Mouse (Mus musculus) forebrain, postnatal 0 days (tissue): ENCODE data around the gene Tbcb. TPM values are rescaled to one million over a fixed set of nuclear protein-coding genes. Genes with fewer than 3 reads are reported as not detected.
A peak's percentile ranks its signal among the peaks of the same experiment; 100 is the strongest.

Source experiments
- ATAC-seq: fragments of 200-750 bp; cut with Nextera tagmentation; 2 replicates; pipeline ENCODE4 v1.8.0; 2017; ENCODE audit warnings: mild to moderate bottlenecking, moderate library complexity
- DNase-seq: peaks from one replicate; pipeline ENCODE4 v3.0.0-alpha.2; 2015
- H3K27ac ChIP-seq: fragments of 300-500 bp; sonication (generic); 2 replicates; pipeline ENCODE4 v1.5.1; 2014; ENCODE audit warnings: low read depth, mild to moderate bottlenecking, antibody characterized with exemption, low read length, moderate library complexity, mixed read lengths
- H3K27me3 ChIP-seq: fragments of 300-500 bp; sonication (generic); 2 replicates; pipeline ENCODE4 v1.6.1; 2014; ENCODE audit warnings: mild to moderate bottlenecking, low read length, mixed read lengths; ENCODE audit not compliant: insufficient read depth
- H3K36me3 ChIP-seq: fragments of 300-500 bp; sonication (generic); 2 replicates; pipeline ENCODE4 v1.6.1; 2014; ENCODE audit warnings: mild to moderate bottlenecking, moderate library complexity; ENCODE audit not compliant: insufficient read depth
- H3K4me1 ChIP-seq: fragments of 300-500 bp; sonication (generic); 2 replicates; pipeline ENCODE4 v1.6.1; 2014; ENCODE audit warnings: antibody characterized with exemption; ENCODE audit not compliant: insufficient read depth
- H3K4me2 ChIP-seq: fragments of 300-500 bp; sonication (generic); 2 replicates; pipeline ENCODE4 v1.6.1; 2014; ENCODE audit warnings: low read depth, mild to moderate bottlenecking, moderate library complexity
- H3K4me3 ChIP-seq: fragments of 300-500 bp; sonication (generic); 2 replicates; pipeline ENCODE4 v1.5.1; 2014; ENCODE audit warnings: low read depth, low read length, mixed read lengths
- H3K9ac ChIP-seq: fragments of 300-500 bp; sonication (generic); 2 replicates; pipeline ENCODE4 v1.6.1; 2014; ENCODE audit warnings: mild to moderate bottlenecking
- H3K9me3 ChIP-seq: fragments of 300-500 bp; sonication (generic); 2 replicates; pipeline ENCODE4 v1.6.1; 2016; ENCODE audit warnings: low read length
- CTCF ChIP-seq: sonication (generic); IDR thresholded peaks from 2 replicates; pipeline ENCODE4 v1.5.1; 2016; ENCODE audit warnings: antibody characterized with exemption, control low read depth, low read depth
- WGBS: fragments of 180-500 bp; shearing (Covaris S2); extraction: QIAGEN DNeasy Blood & Tissue Kit; methylation state at CpG from one replicate; pipeline ENCODE4 v1.1.7; 2014; 5-methylcytosine and 5-hydroxymethylcytosine counted together
- polyA plus RNA-seq: library from polyadenylated mRNA; unstranded; fragments of >200 nt; fragmentation: Nextera tagmentation; extraction: Ambion mirVana; gene quantifications from 2 replicates; pipeline ENCODE4 v1.2.1, GENCODE M21; 2015
- total RNA-seq: library from RNA; depleted of rRNA; stranded (reverse); fragments of >200 nt; gene quantifications from 2 replicates; pipeline ENCODE4 v1.2.3, GENCODE M21; 2014

Gene Tbcb
- total and polyA plus RNA-seq, 2 experiments from 2014 or later, result 151 to 475 TPM

GRCm38 (mm10) chr7:30222205-30222604 is 9.9 kb downstream of the Tbcb start:
- H3K27me3 ChIP-seq, result no peaks in the 10 kb centered on the region
- no peak overlapping the region for H3K9ac ChIP-seq
- no peak overlapping the region for H3K27ac ChIP-seq
- no peaks in the 10 kb centered on the region for H3K9me3 ChIP-seq
- 97% methylated on average over 5 of the region's 5 CpGs for WGBS
- DNase-seq (no peak), ATAC-seq (no peak)
- no peak for TF ChIP-seq CTCF
- no peaks in the 10 kb centered on the region; the same call in 1 of the 2 replicates for H3K4me1 ChIP-seq
- H3K4me2 ChIP-seq, result no peak overlapping the region
- peaks cover 42% of the 10 kb centered on the region for H3K36me3 ChIP-seq
- H3K4me3 ChIP-seq, result no peak overlapping the region

- H3K4me2 ChIP-seq, result no peak overlapping the region
- no peaks in the 10 kb centered on the region for H3K9me3 ChIP-seq
- DNase-seq, result no peak
- H3K9ac ChIP-seq, result no peak overlapping the region
- no peak overlapping the region for H3K27ac ChIP-seq
- H3K27me3 ChIP-seq, result no peaks in the 10 kb centered on the region
- peaks cover 34% of the 10 kb centered on the region for H3K36me3 ChIP-seq
- 69% methylated on average over 3 of the region's 3 CpGs for WGBS
- TF ChIP-seq CTCF, result no peak
- no peak overlapping the region for H3K4me3 ChIP-seq
- no peak for ATAC-seq
- no peaks in the 10 kb centered on the region; the same call in 1 of the 2 replicates for H3K4me1 ChIP-seq
Measured at GRCm38 (mm10) chr7:30221433-30221832, 10.6 kb downstream of the Tbcb start.

- Histone ChIP-seq H3K9me3 (no peaks in the 10 kb centered on the region), H3K36me3 (peaks cover 20% of the 10 kb centered on the region), H3K9ac (peak overlapping the region; percentile 49; the same call in 1 of the 2 replicates), H3K4me3 (peak overlapping the region; percentile 43; the same call in 1 of the 2 replicates), H3K27me3 (no peaks in the 10 kb centered on the region), H3K27ac (no peak overlapping the region), H3K4me2 (peak overlapping the region; percentile 90), H3K4me1 (no peaks in the 10 kb centered on the region; the same call in 1 of the 2 replicates)
- ATAC-seq, result no peak
- TF ChIP-seq CTCF, result no peak
- no peak for DNase-seq
- WGBS, result 13% methylated on average over 11 of the region's 11 CpGs
Measured at GRCm38 (mm10) chr7:30220008-30220356, 12.1 kb downstream of the Tbcb start.

- H3K4me3 ChIP-seq, result peak overlapping the region; percentile 43
- TF ChIP-seq CTCF, result no peak
- 4% methylated on average over 16 of the region's 16 CpGs for WGBS
- H3K27ac ChIP-seq, result peak overlapping the region; percentile 52
- peak overlapping the region; percentile 49 for H3K9ac ChIP-seq
- ATAC-seq, result peak; percentile 72
- peaks cover 17% of the 10 kb centered on the region for H3K36me3 ChIP-seq
- H3K27me3 ChIP-seq, result no peaks in the 10 kb centered on the region
- peak; percentile 76 for DNase-seq
- no peaks in the 10 kb centered on the region; the same call in 1 of the 2 replicates for H3K4me1 ChIP-seq
- H3K4me2 ChIP-seq, result peak overlapping the region; percentile 90
- no peaks in the 10 kb centered on the region for H3K9me3 ChIP-seq
Measured at GRCm38 (mm10) chr7:30219293-30220007, 12.6 kb downstream of the Tbcb start.

DNA sequence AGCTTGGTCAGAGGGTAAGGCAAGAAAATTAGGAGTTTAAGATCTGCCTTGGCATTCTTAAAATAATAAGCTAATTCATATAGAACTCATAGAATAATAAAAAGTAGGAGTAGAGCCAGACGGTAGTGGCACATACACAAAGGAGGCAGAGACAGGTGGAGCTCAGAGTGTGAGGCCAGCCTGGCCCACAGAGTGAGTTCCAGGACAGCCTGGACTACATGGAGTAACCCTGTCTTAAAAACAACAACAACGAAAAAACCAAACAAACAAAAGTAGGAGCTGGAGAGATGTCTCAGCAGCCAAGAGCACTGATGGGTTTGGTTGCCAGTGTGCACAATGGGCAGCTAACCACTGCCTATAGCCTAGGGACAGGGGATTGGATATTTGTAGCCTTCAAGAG is 14.8 kb downstream of the Tbcb start:
- H3K9ac ChIP-seq, result no peak overlapping the region
- WGBS, result 82% methylated on average over 2 of the region's 2 CpGs
- H3K27ac ChIP-seq, result no peak overlapping the region
- TF ChIP-seq CTCF, result no peak
- no peaks in the 10 kb centered on the region for H3K36me3 ChIP-seq
- no peak overlapping the region; the same call in 1 of the 2 replicates for H3K4me2 ChIP-seq
- DNase-seq (no peak), ATAC-seq (no peak)
- no peaks in the 10 kb centered on the region; the same call in 1 of the 2 replicates for H3K4me1 ChIP-seq
- H3K4me3 ChIP-seq, result no peak overlapping the region
- H3K27me3 ChIP-seq, result no peaks in the 10 kb centered on the region
- no peaks in the 10 kb centered on the region for H3K9me3 ChIP-seq

DNA sequence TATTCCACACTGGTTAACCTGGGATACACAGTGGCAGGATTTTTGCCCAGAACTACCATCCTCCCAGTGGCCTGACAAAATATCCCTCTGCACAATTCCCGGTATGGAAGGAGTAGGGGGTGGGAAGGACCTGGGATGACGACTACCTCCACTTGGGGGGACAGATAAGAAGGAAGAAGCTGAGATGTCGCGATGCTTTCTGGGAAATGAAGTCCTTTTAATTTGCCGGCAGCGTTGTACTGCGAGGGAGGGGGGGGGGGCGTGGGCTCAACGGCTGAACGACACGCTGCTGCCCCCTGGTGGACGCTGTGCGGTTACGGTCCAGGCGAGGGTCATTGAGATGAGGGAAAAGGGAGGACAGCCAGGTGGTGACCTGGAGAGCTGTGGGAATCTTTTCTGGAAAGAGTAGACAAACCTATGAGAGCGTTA is 15.3 kb downstream of the Tbcb start:
- no peaks in the 10 kb centered on the region for H3K27me3 ChIP-seq
- 1% methylated on average over 15 of the region's 16 CpGs for WGBS
- peak; percentile 89 for ATAC-seq
- H3K9ac ChIP-seq, result 0 out of 2 replicates have a peak overlapping the region, but pooled peaks have one; percentile 6
- no peaks in the 10 kb centered on the region for H3K36me3 ChIP-seq
- H3K4me2 ChIP-seq, result peak overlapping the region; percentile 29
- H3K9me3 ChIP-seq, result no peaks in the 10 kb centered on the region
- DNase-seq, result peak; percentile 91
- H3K4me3 ChIP-seq, result no peak overlapping the region
- H3K4me1 ChIP-seq, result no peaks in the 10 kb centered on the region; the same call in 1 of the 2 replicates
- peak overlapping the region; percentile 46; the same call in 1 of the 2 replicates for H3K27ac ChIP-seq
- peak; percentile 97 for TF ChIP-seq CTCF

- Histone ChIP-seq H3K36me3 (no peaks in the 10 kb centered on the region), H3K4me1 (no peaks in the 10 kb centered on the region; the same call in 1 of the 2 replicates), H3K9me3 (no peaks in the 10 kb centered on the region), H3K27ac (no peak overlapping the region), H3K27me3 (no peaks in the 10 kb centered on the region), H3K9ac (no peak overlapping the region), H3K4me3 (no peak overlapping the region), H3K4me2 (no peak overlapping the region)
- DNase-seq (no peak), ATAC-seq (no peak)
- no peak for TF ChIP-seq CTCF
- WGBS, result 69% methylated on average over 3 of the region's 3 CpGs
Measured at GRCm38 (mm10) chr7:30215875-30216274, 16.2 kb downstream of the Tbcb start.
